Mouse (Mus musculus): ENCODE measurements at regions not wholly inside any gene's neighbourhood (a gene's known extent, or its start where the extent isn't known, plus 50 kb on each side); places are given as distances from the start of the nearest gene placed in this dataset.

GRCm38 (mm10) chr2:169314396-169314930 lies 273.1 kb downstream of the Gm11011 start:
- TF ChIP-seq CTCF (IDR thresholded peaks at IDR 0.05; ENCODE audit: insufficient read depth, low read depth, low read length) (no peak), POLR2A (IDR thresholded peaks at IDR 0.05; ENCODE audit: insufficient read depth, low read depth, low read length) (no peak)

Data from olfactory bulb, adult 2 months (tissue).